ENCODE assay signal across 30 mouse cellular contexts in genomic region chr4:44612392-44612791, GRCm38 (mm10).
"Had no signal": no experiment of that assay in that cellular context is flagged by ENCODE, and none has a peak within 500 bp of the region (broad histone marks: within the 10 kb centered on the region; RNA-seq: fewer than 3 reads in every experiment).

No protein-coding gene starts in this region.

- H3K4me2 ChIP-seq: limb, embryonic 12.5 days; limb, embryonic 13.5 days; limb, embryonic 15.5 days; liver, embryonic 11.5 days; liver, embryonic 12.5 days; liver, embryonic 13.5 days; liver, embryonic 15.5 days; lung, embryonic 14.5 days; lung, embryonic 15.5 days; midbrain, embryonic 12.5 days; midbrain, embryonic 13.5 days; midbrain, embryonic 15.5 days had no signal

- DNase-seq: left cerebral cortex, postnatal 4 days; liver; liver, embryonic 13.5 days; liver, postnatal 0 days; lung, adult 18-20 months; lung, adult 2 months; lung, embryonic 14.5 days; lung, postnatal 10 days; lung, postnatal 14 days; lung, postnatal 36 days; lung, postnatal 4 days had no signal

- ATAC-seq: liver, embryonic 12.5 days; liver, postnatal 0 days; lung, postnatal 0 days; midbrain, embryonic 13.5 days; midbrain, embryonic 15.5 days; midbrain, embryonic 16.5 days had no signal

- H3K9ac ChIP-seq: limb, embryonic 12.5 days; limb, embryonic 13.5 days; limb, embryonic 15.5 days; liver, embryonic 12.5 days; liver, embryonic 13.5 days; liver, embryonic 14.5 days; liver, embryonic 15.5 days; liver, postnatal 0 days; lung, embryonic 14.5 days; lung, embryonic 15.5 days; midbrain, embryonic 12.5 days; midbrain, embryonic 13.5 days; midbrain, embryonic 15.5 days had no signal

- H3K4me1 ChIP-seq: limb, embryonic 12.5 days; limb, embryonic 13.5 days; limb, embryonic 15.5 days; liver, embryonic 12.5 days; liver, embryonic 13.5 days; liver, embryonic 15.5 days; lung, embryonic 15.5 days; megakaryocyte, embryonic 14.5 days; midbrain, embryonic 12.5 days; midbrain, embryonic 13.5 days; midbrain, embryonic 15.5 days had no signal

- H3K36me3 ChIP-seq: limb, embryonic 10.5 days; limb, embryonic 12.5 days; limb, embryonic 13.5 days; limb, embryonic 15.5 days; liver, embryonic 12.5 days; liver, embryonic 13.5 days; liver, embryonic 15.5 days; lung, embryonic 15.5 days; midbrain, embryonic 12.5 days; midbrain, embryonic 13.5 days; midbrain, embryonic 15.5 days had no signal

- H3K27me3 ChIP-seq: limb, embryonic 13.5 days; limb, embryonic 15.5 days; liver, embryonic 12.5 days; liver, embryonic 13.5 days; liver, embryonic 15.5 days; lung, embryonic 15.5 days; midbrain, embryonic 12.5 days; midbrain, embryonic 13.5 days; midbrain, embryonic 15.5 days had no signal

- H3K27ac ChIP-seq: left cerebral cortex, adult 2 months; limb, embryonic 10.5 days; limb, embryonic 12.5 days; limb, embryonic 13.5 days; limb, embryonic 15.5 days; liver, embryonic 12.5 days; liver, embryonic 13.5 days; liver, embryonic 14.5 days; liver, embryonic 15.5 days; lung, embryonic 15.5 days; macrophage; midbrain, embryonic 10.5 days; midbrain, embryonic 12.5 days; midbrain, embryonic 13.5 days; midbrain, embryonic 15.5 days had no signal

- H3K4me3 ChIP-seq: left cerebral cortex, adult 2 months; limb, embryonic 10.5 days; limb, embryonic 12.5 days; limb, embryonic 13.5 days; limb, embryonic 15.5 days; liver, embryonic 12.5 days; liver, embryonic 13.5 days; liver, embryonic 15.5 days; lung, embryonic 15.5 days; megakaryocyte, embryonic 14.5 days; midbrain, embryonic 10.5 days; midbrain, embryonic 12.5 days; midbrain, embryonic 13.5 days; midbrain, embryonic 15.5 days; myocyte had no signal

- H3K9me3 ChIP-seq: limb, embryonic 10.5 days; limb, embryonic 12.5 days; limb, embryonic 13.5 days; limb, embryonic 15.5 days; liver, embryonic 12.5 days; liver, embryonic 13.5 days; liver, embryonic 15.5 days; lung, embryonic 15.5 days; megakaryocyte, embryonic 14.5 days; midbrain, embryonic 10.5 days; midbrain, embryonic 12.5 days; midbrain, embryonic 13.5 days; midbrain, embryonic 15.5 days had no signal
